Mouse (Mus musculus) heart, adult 8-10 months (tissue): ENCODE measurements around the gene Chst7. TPM values are rescaled to one million over a fixed set of nuclear protein-coding genes. Genes with fewer than 3 reads are reported as not detected.

Experiments
- DNase-seq: peaks from one replicate; pipeline ENCODE4 v3.0.0; 2022; ENCODE audit warnings: low spot score
- total RNA-seq, 4 experiments: library from RNA; stranded (reverse); gene quantifications; 2 replicates each; pipeline ENCODE4 v1.2.4; 2022

The Chst7 gene
- total RNA-seq: 1 to 10 TPM; 2.3 to 3.0 (median 2.8) TPM

DNA sequence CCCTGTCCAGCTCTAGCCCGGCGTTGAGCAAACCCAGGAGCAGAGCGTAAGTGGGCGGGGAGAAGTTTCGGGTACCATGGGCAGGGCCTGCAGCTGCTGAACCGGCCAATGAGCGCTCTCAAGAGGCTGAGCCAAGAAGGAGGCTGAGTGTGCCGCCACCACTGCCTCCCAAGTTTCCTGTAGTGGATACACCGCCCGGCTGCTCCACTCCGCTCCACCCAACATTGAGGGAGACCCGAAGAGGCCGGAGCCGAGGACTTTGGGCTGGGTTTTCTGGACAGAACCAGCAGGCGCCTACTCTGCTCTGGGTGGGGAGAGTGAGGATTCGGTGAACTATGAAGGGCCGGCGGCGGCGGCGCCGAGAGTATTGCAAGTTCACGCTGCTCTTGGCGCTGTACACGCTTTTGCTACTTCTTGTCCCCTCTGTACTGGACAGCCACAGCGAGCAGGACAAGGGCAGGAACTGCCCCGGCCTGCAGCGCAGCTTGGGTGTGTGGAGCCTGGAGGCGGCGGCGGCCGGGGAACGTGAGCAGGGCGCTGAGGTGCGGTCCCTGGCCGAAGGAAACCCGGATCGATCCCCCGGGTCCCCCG, at the start of gene Chst7:
Gene Chst7, plus strand, starts transcription at position 180 of the 591 bp plus-strand sequence.
- peak; percentile 81 for DNase-seq

DNA sequence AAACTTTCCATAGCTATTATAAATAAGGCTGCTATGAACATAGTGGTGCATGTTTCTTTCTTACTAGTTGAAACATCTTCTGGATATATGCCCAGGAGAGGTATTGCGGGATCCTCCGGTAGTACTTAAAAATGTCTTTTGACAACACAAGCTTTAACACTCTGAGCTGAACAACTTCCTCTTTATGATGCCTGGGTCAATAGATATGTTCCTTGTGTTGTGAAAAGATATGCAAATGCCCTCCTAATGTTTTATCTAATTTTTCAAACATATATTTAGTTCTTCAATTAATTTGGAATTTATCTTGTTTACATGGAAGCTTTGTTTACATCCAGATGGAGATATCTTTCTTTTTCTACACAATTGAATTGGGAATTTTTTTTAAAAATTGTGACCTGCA, 47.1 kb upstream of the Chst7 start:
- DNase-seq: no peak

DNA sequence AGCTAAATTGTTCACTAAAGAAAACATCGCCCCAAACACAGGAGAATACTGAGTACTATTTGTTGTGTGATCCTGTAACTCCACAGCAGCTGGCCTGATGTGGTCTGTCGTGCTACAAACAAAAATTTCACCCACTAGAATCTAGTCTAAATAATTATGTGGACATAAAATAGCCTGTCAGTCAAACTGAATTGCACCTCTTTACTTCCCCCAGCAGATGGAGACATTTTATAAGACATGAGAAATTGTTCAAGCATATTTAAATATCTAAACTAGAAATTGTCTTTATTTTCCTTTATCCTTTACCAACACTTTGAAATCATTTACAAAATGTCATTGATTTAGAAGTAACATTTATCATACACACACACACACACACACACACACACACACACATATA, 38.4 kb upstream of the Chst7 start:
- DNase-seq: peak; percentile 16

DNA sequence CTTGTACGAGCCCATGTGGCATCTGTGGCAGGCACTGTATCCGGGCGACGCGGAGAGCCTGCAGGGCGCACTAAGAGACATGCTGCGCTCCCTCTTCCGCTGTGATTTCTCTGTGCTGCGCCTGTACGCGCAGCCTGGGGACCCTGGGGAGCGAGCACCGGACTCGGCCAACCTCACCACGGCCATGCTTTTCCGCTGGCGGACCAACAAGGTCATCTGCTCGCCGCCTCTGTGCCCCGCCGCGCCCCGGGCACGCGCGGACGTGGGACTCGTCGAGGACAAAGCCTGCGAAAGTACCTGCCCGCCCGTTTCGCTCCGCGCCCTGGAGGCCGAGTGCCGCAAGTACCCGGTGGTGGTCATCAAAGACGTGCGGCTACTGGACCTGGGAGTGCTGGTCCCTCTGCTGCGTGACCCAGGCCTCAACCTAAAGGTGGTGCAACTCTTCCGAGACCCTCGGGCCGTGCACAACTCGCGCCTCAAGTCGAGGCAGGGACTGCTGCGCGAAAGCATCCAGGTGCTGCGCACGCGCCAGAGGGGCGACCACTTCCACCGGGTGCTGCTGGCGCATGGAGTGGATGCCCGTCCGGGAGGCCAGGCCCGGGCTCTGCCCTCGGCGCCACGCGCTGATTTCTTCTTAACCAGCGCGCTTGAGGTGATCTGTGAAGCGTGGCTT, 872 bp downstream of the Chst7 start:
- DNase-seq: peak; percentile 1

DNA sequence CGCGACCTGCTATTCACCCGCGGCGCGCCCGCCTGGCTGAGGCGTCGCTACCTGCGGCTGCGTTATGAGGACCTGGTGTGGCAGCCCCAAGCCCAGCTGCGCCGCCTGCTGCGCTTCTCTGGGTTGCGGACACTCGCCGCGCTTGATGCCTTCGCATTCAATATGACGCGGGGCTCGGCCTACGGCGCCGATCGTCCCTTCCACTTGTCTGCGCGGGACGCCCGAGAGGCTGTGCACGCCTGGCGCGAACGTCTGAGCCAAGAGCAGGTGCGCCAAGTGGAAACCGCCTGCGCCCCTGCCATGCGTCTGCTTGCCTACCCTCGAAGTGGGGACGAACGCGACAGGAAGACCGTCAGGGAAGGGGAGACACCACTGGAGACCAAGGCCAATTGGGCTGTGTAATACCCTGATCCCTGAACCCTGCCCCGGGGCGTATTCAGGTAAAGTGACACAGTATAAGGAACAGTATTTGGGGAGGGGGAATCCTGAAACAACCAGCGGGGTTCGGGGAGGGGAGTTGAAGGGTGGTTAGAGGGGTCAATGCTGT, 1.5 kb downstream of the Chst7 start:
- peak; percentile 0 for DNase-seq

DNA sequence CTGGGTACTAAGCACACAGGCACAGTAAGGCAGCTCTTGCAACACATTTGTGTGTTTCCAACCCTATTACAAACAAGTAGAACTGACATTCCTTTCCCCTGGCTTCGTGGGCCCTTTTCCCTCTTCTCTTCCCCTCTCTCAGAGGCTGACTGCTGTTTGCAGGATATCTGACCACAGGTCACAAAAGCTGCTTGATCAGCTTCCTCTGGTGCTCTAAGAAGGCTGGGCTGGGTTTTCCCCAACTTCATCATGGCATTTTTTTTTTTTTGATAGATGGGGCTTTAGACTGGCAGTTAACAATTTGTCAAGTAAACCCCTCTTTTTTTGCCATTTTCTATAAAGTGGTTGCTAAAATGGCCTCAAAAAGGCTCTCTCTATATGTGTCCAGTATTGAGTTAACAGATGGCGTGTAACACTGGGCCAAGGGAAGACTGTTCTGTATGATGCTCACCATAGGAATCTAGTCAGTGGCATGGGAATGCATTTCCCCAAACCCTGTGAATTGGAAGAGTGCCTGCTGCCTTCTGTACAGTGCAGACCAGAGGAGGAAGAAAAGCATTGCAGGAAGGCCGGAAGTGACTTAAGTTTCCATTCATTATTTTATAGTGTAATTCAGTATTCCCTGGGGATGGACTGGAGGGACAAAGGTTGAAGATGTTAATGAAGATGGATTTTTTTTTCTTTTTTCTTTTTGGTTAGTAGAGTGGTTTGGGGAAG, 2.6 kb downstream of the Chst7 start:
- peak; percentile 9 for DNase-seq

DNA sequence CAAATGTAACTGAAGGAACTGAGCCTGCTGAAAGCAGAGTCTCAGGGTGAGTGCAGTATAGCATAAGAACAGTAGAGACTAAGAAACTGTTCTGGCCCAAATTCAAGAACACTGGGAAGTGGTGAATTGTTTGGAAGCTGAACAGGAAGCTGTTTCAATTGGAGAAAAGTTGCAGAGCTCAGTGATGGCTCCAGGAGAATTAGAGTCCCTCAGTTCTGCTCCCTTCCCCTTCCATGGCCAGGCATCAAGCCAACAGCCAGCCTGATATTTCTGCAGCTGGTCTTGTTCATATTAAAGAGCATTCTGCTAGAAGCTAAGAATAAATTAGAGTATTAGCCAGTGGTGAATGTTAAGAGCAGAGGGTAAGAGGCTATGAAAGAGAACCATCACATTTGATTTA, 7.3 kb downstream of the Chst7 start:
- peak; percentile 44 for DNase-seq

DNA sequence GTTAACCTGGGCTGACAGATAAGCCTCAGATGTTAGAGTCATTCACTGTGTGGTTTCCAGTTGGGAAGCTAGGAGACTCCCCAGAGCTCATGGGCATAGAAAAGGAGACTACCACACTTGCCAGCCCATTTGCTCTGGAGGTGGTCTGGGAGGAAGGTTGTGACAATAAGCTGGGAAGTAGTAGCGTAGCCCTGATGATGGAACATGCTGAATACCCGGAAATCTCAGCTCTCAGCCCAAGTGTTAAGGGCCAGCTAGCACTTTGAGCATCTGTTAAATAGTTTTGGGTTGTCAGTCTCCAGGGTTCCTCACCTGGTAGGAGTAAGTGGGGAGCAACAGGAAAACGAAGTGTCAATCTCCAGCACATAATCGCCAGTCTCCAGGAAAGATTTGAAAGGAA, 10.8 kb downstream of the Chst7 start:
- peak; percentile 40 for DNase-seq

DNA sequence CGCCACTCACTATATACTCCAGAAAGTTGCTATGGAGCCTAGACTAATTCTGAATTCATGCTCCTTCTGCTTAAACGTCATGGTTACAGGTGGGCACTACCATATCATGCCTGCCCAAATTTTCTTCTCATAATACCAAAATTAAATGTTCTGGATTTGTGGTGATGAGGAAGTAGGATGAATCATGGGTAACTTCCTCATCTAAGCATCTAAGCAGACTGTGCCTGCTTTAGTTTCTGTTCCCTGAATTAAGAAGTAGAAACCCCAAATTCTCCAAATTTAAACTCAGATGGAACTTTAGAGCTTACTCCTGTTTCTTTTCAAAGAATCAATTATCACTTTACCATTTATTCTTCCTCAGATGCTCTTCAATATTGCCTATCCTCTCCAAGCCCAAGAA, 58.4 kb downstream of the Chst7 start:
- DNase-seq: no peak

DNA sequence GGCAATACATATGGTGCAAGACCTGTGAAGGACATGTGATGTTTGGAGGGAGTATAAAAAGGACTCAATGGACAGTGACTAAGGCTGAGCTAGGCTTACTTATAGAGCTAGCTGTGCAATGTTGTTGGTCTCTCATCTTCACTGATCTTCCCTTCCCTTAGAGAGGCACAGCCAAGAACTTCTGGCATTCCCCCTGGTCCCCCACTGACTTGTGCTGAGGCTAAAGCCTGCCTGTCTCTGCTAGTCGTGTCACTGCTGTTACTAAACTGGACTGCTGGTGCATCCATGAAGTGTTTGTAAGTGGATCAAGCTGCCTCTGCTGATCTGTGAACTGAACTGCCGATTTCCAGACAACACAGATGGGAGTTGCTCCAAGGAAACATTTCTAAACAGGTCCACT, 66.1 kb downstream of the Chst7 start:
- no peak for DNase-seq

DNA sequence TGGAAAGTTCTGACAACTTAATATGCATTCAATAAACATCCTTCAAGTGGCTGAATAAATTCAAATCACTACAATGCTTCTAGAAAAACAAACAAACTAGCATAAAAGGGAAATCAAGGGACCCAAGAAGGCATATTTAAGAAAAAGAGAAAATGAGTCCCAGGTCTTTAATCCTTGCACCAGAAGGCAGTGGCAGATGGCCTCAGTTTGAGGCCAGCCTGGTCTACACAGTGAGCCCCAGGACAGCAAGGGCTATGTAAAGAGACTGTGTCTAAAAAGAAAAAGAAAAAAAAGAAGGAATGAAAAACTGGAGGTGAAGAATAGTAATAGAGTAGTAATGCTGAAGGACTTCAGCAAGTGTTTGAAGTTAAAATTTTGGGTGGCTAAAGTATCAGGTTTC, 69.6 kb downstream of the Chst7 start:
- DNase-seq: no peak

DNA sequence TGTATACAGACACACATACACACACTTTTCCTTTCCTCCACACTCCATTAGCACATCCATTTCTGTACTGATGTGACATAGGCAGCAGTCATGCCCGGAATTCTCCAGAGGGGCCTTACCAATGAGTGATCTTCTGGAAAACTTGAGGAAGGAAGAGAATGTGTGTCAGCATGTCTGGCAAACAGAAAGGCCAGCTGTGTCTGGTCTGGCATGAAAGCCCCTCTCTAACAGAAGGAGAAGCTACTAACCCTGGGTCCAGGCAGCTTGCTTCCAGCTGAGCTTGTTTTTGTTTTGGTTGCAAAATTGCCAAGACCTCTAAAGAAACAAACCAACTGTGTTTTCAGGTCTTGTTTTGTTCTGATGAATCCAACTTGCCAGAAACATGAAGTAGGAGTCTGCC, 70.1 kb downstream of the Chst7 start:
- peak; percentile 27 for DNase-seq

Other genes with a start within 250 kb of the Chst7 start
- 1 to 10 TPM; 2.9 to 4.8 (median 3.4) TPM for gene Slc9a7, start 232.2 kb downstream of the Chst7 start, total RNA-seq